Mouse (Mus musculus): ENCODE data around the gene Fcer2a.
A peak's percentile ranks its signal among the peaks of the same experiment; 100 is the strongest.

Gene Fcer2a

DNA sequence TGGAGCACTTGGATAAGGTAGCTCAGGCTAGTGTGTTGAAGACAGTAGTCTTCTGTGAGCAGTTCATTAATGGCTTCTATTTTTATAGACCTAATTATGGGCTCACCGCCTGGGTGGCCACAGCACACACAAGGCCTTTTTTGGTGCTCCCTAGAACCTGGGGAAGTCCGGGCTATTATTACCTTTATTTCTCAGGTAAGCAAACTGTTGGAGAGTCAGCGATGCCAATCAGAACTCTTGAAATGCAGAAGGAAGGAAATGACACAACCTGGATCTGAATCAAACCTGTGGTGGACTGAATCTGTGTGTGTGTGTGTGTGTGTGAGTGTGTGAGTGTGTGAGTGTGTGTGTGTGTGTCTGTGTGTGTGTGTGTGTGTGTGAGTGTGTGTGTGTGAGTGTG is at the start of gene Fcer2a:
Gene Fcer2a, minus strand, starts transcription at position 55 of the 400 bp plus-strand sequence.
- no peak for ATAC-seq (ENCODE audit: low TSS enrichment)

DNA sequence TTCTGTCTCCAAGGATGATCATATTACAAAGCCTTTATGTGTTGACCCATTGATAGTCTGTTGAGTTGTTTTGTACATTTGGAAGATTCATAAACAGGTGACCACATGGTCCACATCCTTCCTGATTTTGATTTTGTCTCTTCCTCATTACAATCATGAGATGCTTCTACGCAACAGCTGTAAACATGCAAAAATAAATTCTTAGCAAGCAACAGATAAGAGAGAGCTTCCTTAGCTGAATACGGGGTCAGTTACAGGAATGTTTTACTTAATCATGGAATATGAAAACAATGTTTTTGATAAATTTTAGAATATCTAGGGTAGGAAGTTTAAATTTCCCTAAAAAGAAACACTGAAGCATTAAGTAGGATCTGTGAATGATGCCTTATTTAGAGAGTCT is 43.0 kb upstream of the Fcer2a start:
- ATAC-seq (ENCODE audit: low TSS enrichment) = no peak

DNA sequence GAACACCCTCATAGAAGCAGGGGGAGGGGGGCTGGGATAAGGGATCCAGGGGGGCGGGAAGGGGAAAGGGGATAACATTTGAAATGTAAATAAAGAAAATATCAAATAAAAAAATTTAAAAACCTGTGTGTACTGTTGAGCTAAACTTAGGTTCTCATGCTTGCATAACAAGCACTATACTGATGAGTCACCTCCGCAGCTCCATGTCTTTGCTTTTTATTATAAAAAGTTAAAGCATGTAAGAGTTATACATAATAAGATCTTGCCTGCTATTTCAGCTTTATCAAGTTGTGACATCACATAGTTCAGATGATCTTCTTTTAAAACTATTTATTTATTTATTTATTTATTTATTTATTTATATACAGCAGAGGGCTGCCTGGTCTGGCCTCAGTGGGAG is 41.6 kb upstream of the Fcer2a start:
- ATAC-seq (ENCODE audit: low TSS enrichment) = peak; percentile 77

DNA sequence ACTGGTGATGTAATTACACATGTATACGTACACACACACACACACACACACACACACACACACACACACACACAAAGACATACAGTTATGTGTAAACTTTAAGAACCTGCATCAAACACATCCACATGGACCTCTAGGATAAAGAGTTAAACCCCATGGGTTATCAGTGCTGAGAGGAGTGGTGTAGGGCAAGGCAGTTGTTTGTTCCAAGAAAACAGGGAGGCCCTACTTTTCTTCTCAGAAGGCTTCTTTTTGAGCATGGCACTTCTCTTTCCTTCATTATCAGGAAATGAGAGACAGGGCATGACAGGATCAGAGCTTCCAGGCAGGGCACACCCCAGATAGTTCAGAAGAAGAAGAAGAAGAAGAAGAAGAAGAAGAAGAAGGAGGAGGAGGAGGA is 40.1 kb upstream of the Fcer2a start:
- ATAC-seq (ENCODE audit: low TSS enrichment) = no peak

DNA sequence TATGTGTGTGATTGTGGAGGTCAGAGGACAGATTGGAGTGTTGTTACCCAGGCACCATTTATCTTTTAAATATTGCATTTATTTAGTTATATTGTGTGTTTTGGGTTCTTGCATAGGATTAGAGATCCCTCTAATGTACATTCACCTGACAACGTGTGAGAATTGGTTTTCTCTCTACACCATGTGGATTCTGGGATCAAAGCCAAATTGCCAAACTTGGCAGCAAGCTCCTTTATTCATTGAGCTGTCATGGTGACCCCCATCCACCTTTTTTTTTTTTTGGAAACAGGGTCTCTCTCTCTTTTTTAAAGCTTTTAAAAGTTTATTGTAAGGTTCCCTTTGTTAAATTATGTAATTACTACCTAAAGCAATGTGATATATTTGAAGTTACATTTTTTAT is 27.1 kb upstream of the Fcer2a start:
- ATAC-seq (ENCODE audit: low TSS enrichment) = no peak

DNA sequence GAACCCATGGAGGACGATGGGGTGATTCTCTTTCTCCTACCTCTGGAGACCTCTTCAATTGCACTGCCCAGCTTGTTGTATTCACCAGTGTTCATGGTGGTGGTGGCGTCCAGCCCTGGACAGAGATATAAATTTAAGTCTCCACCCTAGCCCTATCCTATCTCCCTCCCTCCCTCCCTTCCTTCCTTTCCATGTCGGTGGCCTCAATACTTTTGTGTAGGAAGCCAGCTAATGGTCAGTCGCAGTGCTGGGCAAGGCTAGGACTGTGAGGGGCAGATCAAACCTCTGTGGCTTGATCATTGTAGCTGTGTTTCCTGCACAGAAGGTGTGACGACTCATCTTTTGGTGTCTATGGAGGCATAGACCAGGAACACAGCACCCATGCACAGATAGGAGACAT is 26.6 kb upstream of the Fcer2a start, which contains the start of gene Clec4g:
Gene Clec4g, minus strand, starts transcription at position 101 of the 400 bp plus-strand sequence.
- ATAC-seq (ENCODE audit: low TSS enrichment) = no peak

DNA sequence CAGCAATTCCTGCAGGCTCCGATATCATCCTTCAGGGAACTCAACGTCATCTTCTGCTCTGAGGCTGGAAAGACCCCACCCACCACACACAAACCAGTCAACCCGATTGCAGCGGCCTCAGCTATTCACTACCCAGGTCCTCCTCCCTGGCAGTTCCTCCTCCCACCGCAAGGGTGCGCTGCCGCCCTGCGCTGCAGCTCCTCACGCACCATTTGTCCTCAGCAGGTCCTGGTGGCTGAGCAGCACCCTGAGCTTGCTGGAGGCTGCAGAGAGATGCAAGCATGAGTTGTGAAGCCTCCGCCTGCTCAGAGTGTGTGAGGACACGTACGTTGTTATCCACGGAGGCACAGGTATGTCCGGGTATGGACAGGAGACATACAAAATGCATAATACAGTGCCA is 24.6 kb upstream of the Fcer2a start:
- ATAC-seq (ENCODE audit: low TSS enrichment) = peak; percentile 91

DNA sequence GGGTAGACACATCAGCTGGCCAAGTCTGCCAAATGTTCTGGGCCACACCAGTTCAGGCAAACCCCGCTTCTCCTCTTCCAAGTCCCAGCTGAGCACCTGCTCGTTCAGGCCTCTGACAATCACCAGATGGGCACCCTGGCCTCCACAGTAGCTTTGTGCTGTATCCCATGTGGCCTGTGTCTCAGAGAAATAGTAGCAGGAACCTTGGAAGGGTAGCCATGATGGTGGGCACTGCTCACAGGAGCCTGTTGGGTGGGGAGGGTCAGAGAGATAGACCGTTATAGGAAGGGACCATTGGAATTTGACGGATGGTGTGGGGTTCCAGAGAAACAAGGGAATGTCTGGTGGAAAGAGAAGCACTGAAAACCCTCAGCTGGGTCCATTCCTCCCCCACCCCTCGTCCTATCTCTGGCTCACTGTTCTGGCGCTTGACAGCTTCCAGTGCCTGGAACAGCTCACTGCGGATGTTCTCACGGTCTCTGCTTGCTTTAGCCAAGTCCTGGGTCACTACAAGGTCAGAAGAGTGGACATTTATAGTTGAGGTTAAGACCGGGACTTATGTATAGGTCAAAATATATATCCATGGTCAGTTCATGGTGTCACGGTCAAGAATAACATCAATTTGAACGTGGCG is 23.5 kb upstream of the Fcer2a start:
- ATAC-seq (ENCODE audit: low TSS enrichment) = no peak

DNA sequence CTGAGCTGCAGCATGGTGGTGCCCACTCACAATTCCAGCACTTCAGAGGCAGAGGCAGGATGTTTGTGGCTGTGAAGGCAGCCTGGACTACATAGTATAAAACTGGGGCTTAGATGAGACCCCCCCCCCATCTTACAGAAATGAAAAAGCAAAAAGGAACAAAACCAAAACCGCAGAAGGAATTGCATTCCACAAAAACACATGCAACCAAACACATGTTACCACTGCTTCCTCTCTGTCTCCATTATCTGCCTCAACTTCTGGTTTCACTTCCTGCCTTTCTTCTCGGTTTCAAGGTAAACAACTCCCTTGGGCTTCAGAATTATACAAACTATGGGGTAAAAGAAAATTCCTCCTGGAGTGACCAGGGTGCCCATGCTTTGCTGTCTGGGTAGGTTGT is 17.7 kb upstream of the Fcer2a start:
- no peak for ATAC-seq (ENCODE audit: low TSS enrichment)

DNA sequence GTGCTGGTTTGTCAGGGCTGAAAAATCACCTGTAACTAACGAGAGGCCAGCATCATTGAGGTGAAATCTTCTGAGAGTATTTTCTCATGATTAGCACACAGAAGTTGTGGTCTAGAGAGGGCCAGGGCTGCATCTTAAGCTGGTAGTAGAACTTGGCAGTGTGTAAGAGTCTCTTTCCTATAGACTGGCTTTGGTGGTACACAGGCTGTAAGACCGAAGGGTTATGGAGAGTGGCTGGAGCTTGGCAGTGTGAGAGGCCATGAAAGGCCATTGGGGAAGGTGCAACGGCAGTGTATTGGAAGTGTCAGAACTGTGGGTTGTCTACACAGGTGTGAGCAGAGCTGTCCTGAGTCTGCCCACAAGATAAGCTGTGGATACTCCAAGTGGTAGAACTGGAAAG is 16.3 kb upstream of the Fcer2a start:
- ATAC-seq (ENCODE audit: low TSS enrichment) = no peak

DNA sequence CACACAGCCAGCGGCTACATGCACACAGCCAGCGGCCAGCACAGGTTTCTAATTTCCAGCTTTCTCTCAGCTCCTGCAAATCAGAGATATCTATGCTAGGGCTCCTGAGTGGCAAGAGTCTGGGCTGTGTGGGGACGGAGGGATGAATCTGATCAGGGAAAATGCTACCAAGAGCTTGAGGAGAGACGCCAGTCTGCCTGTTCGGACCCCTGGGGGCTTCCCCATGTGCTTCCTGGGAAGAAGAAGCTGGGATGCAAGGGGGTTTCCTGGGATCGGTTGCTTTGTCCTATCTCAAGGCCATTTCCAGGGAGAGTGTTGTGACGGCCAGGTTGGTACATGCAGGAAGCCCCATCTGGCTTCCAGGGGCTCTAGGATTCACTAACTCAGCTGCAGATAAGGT is 13.6 kb upstream of the Fcer2a start:
- ATAC-seq (ENCODE audit: low TSS enrichment) = no peak

DNA sequence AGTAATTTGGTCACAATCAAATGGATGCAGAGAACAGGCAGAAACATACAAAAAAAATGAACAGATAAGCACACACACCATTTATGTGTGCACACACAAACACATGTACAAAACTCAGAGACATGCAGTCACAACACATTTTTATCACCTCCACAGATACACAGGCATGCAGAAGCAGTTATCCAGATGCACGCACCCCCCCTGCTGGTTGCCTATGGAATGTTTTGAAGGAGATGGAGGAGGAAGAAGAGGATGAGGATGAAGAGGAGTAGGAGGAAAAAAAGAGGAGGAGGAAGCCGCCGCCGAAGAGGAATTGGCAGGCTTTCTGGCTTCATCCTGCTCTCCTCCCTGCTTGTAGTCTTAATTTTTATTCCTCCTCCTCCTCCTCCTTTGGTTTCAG is 11.7 kb upstream of the Fcer2a start:
- no peak; the same call in 1 of the 2 replicates for ATAC-seq (ENCODE audit: low TSS enrichment)

DNA sequence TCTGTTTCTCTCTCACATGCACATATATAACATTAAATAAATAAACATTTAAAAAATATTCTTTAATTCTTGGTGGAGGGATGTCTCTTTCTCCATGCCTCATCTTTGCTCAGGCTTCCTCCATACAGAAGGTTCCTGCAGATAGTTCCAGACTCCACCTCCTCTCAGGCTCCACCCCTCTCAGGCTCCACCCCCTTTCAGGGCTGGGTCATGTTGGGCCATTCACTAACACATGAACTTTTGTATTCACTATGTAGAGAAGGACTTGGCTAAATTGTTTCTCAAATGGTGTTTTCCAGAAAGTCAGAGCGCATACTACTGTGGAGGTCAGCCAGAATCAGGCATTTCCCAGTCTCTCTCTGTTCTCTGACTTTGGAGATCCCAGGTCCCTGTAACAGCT is 7.5 kb upstream of the Fcer2a start:
- ATAC-seq (ENCODE audit: low TSS enrichment) = no peak

DNA sequence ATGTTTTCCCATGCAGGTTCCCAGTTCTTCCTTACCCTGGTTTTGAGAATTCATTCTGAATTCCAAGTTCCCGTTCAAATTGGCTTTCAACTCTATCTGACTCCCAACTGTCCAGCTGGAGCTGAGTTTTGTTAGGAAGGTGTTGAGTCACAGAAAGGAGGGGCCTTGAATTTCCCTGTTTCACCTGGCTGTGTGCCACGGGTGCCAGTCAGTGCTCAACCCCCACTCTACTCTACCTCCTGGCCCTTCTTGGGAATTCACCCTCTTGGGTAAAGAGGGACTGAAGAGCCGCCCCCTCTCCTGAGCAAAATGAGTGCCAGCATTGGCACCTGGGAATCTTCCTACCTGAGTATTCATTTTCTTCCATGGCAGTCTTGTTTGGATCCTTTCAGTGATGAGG is 3.2 kb downstream of the Fcer2a start:
- no peak for ATAC-seq (ENCODE audit: low TSS enrichment)

DNA sequence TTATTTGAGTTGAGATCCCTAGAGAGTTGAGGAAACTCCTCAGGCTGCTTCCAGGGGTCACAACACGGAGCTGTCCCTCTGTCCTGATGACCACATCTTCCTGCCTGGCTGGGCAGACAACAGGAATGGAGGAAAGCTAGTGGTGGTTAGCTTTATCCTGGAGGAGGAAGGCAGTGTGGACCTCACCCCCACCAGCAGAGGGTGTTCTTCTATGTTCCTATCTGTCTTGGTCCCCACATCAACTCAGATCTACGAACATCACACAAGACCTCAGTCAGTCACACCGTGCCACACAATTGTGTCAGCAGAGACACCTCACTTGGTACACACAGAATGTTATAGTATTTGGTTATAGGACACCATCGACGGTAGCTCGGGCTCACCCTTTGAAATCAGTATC is 6.4 kb downstream of the Fcer2a start:
- ATAC-seq (ENCODE audit: low TSS enrichment) = no peak

DNA sequence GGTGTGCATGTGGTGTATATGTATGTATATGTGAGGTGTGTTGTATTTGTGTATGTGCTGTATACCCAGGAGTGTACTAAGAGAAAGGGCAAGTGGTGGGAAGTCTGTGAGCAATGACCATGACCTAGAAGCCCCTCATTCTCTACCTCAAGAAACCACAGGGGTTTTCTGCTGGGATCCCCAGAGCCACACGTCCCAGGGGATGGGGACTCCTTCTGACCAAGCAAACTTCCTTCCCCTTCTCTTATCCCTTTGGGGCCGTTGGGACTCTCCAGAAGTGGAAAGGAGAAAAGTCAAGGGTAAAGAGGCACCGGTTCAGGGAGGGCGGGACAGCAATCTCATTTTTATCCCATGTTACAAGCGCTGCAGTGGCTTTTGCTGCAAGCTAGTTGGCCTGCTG is 8.6 kb downstream of the Fcer2a start:
- ATAC-seq (ENCODE audit: low TSS enrichment) = no peak

DNA sequence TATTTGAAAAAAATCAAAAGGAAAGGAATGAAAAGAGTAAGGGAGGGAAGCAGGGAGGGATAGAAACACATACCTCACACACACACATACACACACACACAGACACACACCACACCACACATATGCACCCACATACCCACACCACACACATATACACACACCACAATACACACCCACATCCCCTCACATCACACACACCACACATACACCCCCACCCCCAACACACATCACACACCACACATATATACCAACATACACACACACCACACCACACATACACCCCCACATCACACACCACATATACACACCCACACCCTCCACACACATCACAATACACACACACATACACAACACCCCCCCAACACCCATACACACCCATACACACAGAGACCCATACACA is 9.4 kb downstream of the Fcer2a start:
- no peak for ATAC-seq (ENCODE audit: low TSS enrichment)

DNA sequence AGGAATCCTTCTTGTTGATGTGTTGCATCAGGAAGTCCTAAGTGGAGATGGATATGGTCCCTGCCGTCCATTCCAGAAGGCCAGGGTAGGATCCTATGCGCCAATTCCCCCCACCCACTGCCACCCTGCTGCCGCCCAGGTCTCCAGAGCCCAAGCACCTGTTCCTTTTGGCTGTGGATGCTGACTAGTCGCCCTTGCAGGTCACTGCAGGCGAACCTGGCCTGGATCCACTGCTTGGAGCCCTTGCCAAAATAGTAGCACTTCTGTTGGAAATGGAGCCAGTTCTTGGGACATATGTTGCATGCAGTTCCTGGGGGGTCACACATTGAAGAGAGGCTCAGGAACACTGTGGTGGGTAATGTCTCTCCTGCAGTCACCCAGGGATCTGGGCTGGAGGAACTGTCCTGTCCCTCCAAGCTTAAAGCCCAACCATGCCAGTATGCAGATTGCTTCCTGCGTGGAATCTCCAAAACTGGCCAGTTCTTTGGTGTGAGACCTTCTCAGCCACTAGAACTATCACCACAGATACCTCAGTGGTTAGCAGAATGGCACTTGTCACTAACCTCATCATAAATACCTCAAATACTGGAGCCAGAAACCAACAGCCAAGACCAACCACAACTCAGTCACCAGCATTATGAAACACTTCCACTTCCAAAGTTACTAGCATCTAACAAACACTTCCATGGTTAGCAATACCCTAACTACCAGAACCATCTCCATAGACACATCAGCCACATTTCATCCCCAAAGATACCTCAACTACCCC is 10.4 kb downstream of the Fcer2a start:
- ATAC-seq (ENCODE audit: low TSS enrichment) = no peak

DNA sequence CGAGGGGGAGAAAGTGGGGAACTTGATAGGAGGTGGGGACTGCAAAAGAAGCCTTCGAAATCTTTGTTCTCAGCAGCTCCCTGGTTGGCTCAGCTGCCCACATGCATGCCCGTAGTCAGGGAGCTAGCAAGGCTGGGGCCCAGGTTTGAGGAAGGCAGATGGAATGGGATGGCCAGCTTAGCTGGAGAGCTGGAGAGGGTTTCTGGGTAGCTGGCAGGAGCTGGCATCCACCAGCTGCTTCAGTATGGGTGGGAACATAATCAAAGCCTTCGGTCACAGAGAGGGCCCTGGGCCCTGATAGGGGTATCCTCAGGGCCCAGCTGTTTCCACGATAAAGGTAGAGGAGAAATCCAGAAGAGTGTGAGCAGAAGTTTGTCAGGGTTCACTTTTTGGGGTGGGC is 11.5 kb downstream of the Fcer2a start:
- ATAC-seq (ENCODE audit: low TSS enrichment) = no peak

DNA sequence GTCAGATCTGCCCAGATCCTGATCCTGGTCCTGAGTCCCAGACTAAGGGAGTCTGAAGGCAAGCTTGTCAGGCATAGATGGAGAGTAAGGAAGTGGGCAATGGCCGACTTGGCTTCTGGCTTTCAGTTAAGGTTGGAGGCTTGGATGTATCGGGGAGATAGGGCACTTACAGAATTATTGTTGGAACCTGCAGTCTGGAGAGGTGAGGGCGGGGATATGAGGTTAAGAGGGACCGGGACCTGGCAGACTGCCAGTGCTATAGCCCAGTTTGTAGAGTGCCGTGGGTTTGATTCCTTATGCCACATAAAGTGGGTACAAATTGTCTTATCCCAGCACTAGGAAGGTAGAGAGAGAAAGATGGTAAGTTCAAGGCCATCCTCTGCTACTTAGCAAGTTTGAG is 14.3 kb downstream of the Fcer2a start:
- ATAC-seq (ENCODE audit: low TSS enrichment) = no peak

DNA sequence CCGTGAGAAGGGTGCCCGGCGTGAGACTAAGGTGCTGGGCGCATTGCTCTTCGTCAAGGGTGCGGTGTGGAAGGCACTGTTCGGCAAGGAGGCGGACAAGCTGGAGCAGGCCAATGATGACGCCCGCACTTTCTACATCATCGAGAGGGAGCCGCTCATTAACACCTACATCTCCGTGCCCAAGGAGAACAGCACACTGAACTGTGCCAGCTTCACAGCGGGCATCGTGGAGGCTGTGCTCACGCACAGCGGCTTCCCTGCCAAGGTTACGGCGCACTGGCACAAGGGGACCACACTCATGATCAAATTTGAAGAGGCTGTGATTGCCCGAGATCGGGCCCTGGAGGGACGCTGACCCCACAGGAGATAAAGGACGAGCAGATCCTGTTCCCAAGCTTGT is 14.7 kb downstream of the Fcer2a start:
- no peak for ATAC-seq (ENCODE audit: low TSS enrichment)

DNA sequence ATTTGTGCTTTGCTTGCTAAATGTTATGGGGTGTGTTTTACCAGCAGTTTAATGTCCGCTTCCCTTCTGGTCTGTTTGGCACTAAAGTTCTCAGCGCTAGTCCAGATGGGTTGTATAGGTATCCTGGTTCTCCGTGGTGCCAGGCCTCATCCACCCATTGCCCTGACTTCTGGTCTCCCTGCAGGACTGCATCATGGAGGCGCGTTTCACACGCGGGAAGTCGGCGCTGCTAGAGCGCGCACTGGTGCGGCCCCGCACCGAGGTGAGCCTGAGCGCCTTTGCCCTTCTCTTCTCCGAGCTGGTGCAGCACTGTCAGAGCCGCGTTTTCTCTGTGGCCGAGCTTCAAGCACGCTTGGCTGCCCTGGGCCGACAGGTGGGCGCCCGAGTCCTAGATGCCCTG is 15.1 kb downstream of the Fcer2a start:
- ATAC-seq (ENCODE audit: low TSS enrichment) = no peak

DNA sequence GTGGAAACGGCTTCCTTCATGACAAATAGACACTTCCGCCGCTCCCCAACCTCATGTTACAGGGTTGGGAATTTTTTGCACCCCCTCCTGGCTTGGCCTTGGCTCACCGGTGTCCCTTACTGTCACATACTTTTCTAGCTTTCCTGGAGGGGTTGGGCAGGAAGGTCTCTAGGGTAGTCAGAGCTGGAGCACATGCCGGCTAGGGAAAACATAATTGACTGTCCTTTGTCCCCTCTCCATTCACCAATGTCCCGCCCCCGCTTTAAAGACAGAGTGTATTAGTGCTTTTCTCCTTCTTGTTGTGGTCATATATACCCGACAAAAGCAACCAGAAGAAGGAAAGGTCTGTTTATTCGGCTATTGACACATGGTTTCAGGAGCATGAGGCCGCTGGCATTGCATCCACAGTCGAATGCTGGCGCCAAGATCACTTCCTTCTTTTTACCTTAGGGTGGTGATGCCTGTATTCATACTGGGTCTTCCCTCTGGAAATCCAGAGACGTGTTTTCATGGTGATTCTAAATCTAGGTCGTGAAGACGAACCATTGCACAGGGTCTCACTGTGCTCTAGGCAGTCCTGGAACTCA is 16.9 kb downstream of the Fcer2a start:
- ATAC-seq (ENCODE audit: low TSS enrichment) = no peak

Data from frontal cortex, adult (tissue).